Mouse (Mus musculus) midbrain, embryonic 10.5 days (tissue): ENCODE results near the gene Stxbp6. TPM values are rescaled to one million over a fixed set of nuclear protein-coding genes. Genes with fewer than 3 reads are reported as not detected.

Experiments used
- DNase-seq: peaks from one replicate; pipeline ENCODE4 v3.0.0-alpha.2; 2017; ENCODE audit warnings: low spot score
- H3K27ac ChIP-seq: fragments of 300-500 bp; sonication (generic); replicated peaks from 2 replicates; pipeline ENCODE4 v1.5.1; 2016; ENCODE audit warnings: mild to moderate bottlenecking
- H3K27me3 ChIP-seq: fragments of 300-500 bp; sonication (generic); 2 replicates; pipeline ENCODE4 v1.6.1; 2016; ENCODE audit warnings: low read depth, mild to moderate bottlenecking; ENCODE audit not compliant: poor library complexity, severe bottlenecking
- H3K36me3 ChIP-seq: fragments of 300-500 bp; sonication (generic); 2 replicates; pipeline ENCODE4 v1.6.1; 2016; ENCODE audit warnings: mild to moderate bottlenecking, moderate library complexity
- H3K4me1 ChIP-seq: fragments of 300-500 bp; sonication (generic); 2 replicates; pipeline ENCODE4 v1.6.1; 2016
- H3K4me3 ChIP-seq: fragments of 300-500 bp; sonication (generic); 2 replicates; pipeline ENCODE4 v1.5.1; 2016; ENCODE audit warnings: mild to moderate bottlenecking, moderate library complexity
- H3K9me3 ChIP-seq: fragments of 300-500 bp; sonication (generic); replicated peaks from 2 replicates; pipeline ENCODE4 v1.6.1; 2016; ENCODE audit warnings: mild to moderate bottlenecking
- WGBS: fragments of 180-500 bp; shearing (Covaris S2); methylation state at CpG from one replicate; pipeline ENCODE4 v1.1.7; 2016; 5-methylcytosine and 5-hydroxymethylcytosine counted together
- polyA plus RNA-seq: library from polyadenylated mRNA; unstranded; fragments of >200 nt; fragmentation: Nextera tagmentation; extraction: Ambion mirVana; gene quantifications from 2 replicates; pipeline ENCODE4 v1.2.1, GENCODE M21; 2016

Gene Stxbp6
- polyA plus RNA-seq, 1 experiment from 2014 or later: 24.6 TPM

DNA sequence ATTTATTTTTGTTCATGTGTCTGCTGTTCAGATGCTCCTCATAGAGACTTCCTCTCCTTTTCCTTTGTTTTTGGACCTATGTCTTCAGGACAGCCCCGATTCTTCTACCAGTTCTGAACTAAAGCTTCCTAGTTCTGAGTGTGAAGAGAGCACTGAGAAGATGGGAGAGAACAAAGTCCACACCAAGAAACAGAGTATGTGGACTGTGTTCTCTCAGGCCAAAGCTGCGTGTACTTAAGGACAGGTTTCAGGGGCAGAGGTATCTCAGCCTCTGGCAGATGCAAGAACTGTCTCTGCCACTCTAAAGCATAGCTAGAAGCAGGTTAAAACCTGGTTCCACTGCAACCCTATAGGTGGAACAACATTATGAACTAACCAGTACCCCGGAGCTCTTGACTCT lies 151.2 kb downstream of the Stxbp6 start:
- Histone ChIP-seq H3K4me3 (no peak overlapping the region), H3K36me3 (no peaks in the 10 kb centered on the region), H3K9me3 (no peaks in the 10 kb centered on the region), H3K27me3 (no peaks in the 10 kb centered on the region), H3K4me1 (peaks cover 9% of the 10 kb centered on the region), H3K27ac (no peak overlapping the region)
- 88% methylated on average over 3 of the region's 3 CpGs for WGBS
- DNase-seq: no peak

- Histone ChIP-seq H3K27me3 (no peaks in the 10 kb centered on the region), H3K4me3 (no peak overlapping the region), H3K4me1 (peaks cover 4% of the 10 kb centered on the region; the same call in 1 of the 2 replicates), H3K9me3 (no peaks in the 10 kb centered on the region), H3K36me3 (no peaks in the 10 kb centered on the region), H3K27ac (no peak overlapping the region)
- 83% methylated on average over 4 of the region's 4 CpGs for WGBS
- DNase-seq: no peak
Measured at GRCm38 (mm10) chr12:44922241-44922640, 152.3 kb downstream of the Stxbp6 start.

DNA sequence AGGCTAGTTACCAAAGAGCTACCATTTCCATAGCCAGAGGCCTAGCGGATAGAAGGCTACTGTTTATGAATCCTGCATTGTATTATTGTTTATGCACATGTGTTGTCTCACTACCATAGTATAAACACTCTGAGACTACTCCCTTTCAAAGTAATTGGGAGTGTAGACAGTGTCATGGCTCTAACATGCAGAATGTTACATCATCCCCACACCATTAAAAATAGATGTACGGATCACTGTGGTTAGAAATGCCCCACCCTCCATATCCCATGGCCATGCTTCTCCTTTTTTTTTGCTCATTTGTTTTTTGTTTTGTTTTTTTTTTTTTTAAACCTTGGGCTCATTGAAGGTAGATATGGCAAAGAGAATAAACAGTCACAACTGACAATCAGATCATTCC lies 154.9 kb downstream of the Stxbp6 start:
- WGBS: 97% methylated on average over 2 of the region's 2 CpGs
- Histone ChIP-seq H3K27me3 (no peaks in the 10 kb centered on the region), H3K36me3 (no peaks in the 10 kb centered on the region), H3K4me1 (no peaks in the 10 kb centered on the region), H3K9me3 (no peaks in the 10 kb centered on the region), H3K27ac (no peak overlapping the region), H3K4me3 (no peak overlapping the region)
- no peak for DNase-seq

DNA sequence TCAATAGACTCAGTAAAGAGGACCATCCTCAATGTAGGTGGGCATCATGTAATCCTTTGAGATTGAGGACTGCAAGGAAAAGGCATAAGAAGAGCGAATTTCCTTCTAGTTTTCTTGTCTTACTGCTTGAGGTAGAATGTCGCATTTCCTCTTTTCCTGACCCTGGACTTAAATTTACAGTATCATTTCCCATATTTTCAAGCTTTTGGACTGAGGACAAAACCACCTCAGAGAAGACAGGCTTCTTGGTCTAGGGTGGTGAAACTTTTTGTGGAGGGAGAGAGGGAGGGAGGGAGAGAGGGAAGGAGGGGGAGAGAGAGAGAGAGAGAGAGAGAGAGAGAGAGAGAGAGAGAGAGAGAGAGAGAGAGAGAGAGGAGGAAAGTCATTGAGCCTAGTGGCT lies 155.6 kb downstream of the Stxbp6 start:
- Histone ChIP-seq H3K4me1 (no peaks in the 10 kb centered on the region), H3K4me3 (no peak overlapping the region), H3K27me3 (no peaks in the 10 kb centered on the region), H3K9me3 (no peaks in the 10 kb centered on the region), H3K27ac (no peak overlapping the region), H3K36me3 (no peaks in the 10 kb centered on the region)
- 89% methylated on average over 2 of the region's 2 CpGs for WGBS
- DNase-seq: no peak

- no peak for DNase-seq
- H3K4me3 ChIP-seq: no peak overlapping the region
- no peaks in the 10 kb centered on the region for H3K27me3 ChIP-seq
- 82% methylated on average over 4 of the region's 4 CpGs for WGBS
- no peaks in the 10 kb centered on the region for H3K36me3 ChIP-seq
- no peaks in the 10 kb centered on the region for H3K4me1 ChIP-seq
- no peak overlapping the region for H3K27ac ChIP-seq
- no peaks in the 10 kb centered on the region for H3K9me3 ChIP-seq
Measured at GRCm38 (mm10) chr12:44913854-44914253, 160.7 kb downstream of the Stxbp6 start.

- 83% methylated on average over 3 of the region's 3 CpGs for WGBS
- Histone ChIP-seq H3K4me1 (no peaks in the 10 kb centered on the region), H3K27ac (no peak overlapping the region), H3K36me3 (no peaks in the 10 kb centered on the region), H3K9me3 (no peaks in the 10 kb centered on the region), H3K27me3 (no peaks in the 10 kb centered on the region), H3K4me3 (no peak overlapping the region)
- no peak for DNase-seq
Measured at GRCm38 (mm10) chr12:44908028-44908702, 166.3 kb downstream of the Stxbp6 start.

DNA sequence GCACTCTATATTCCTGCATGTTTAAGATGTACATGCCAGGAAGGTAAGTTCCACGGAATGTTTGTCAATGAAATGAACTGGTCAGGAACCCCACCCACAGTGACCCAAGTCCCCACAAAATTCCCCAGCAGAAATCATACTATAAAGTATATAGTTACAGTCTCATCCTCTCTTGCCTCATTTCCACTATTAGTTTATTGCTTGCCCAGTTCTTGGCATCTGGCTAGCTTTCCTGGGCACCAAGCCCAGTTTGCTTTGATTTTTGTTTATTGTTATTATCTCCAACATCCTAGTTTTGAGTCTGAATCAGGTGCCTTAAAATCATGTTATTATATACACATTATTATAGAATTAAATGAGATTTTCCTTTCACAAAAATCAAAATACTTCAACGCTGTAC lies 168.5 kb downstream of the Stxbp6 start:
- H3K27me3 ChIP-seq: no peaks in the 10 kb centered on the region
- H3K4me1 ChIP-seq: no peaks in the 10 kb centered on the region
- no peak for DNase-seq
- no peak overlapping the region for H3K4me3 ChIP-seq
- H3K36me3 ChIP-seq: 0 out of 2 replicates have a peak, but pooled peaks cover 2% of the 10 kb centered on the region
- H3K27ac ChIP-seq: no peak overlapping the region
- WGBS: 91% methylated on average over 2 of the region's 2 CpGs
- H3K9me3 ChIP-seq: no peaks in the 10 kb centered on the region

DNA sequence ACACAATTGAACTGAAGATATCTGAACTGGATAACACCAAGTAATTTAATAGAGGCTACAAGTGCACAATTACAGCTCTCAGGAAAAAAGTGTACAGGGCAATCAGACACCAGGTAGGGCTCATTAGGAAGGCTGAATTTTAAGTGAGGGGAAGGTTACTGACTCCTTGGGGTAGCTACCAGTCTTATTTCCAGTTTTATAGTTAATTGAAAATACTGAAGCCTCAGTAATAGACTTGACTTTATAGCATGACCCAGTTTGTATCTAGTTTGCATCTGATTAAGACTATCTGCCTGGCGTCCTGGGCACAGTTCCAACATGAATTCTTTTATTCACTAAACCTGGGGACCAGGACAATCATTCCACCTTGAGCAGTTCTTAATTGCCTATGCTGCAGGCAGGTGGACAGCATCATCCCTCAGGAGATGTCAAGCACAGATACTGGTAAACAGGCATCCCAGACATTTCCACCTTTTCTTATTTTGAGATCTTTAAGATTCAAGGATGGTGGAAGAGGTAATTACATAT lies 171.2 kb downstream of the Stxbp6 start:
- 88% methylated on average over 1 of the region's 1 CpGs for whole genome bisulfite sequencing
- Histone ChIP-seq H3K4me3 (no peak overlapping the region), H3K4me1 (no peaks in the 10 kb centered on the region), H3K36me3 (0 out of 2 replicates have a peak, but pooled peaks cover 3% of the 10 kb centered on the region), H3K27ac (no peak overlapping the region), H3K27me3 (no peaks in the 10 kb centered on the region), H3K9me3 (no peaks in the 10 kb centered on the region)
- DNase-seq: no peak

DNA sequence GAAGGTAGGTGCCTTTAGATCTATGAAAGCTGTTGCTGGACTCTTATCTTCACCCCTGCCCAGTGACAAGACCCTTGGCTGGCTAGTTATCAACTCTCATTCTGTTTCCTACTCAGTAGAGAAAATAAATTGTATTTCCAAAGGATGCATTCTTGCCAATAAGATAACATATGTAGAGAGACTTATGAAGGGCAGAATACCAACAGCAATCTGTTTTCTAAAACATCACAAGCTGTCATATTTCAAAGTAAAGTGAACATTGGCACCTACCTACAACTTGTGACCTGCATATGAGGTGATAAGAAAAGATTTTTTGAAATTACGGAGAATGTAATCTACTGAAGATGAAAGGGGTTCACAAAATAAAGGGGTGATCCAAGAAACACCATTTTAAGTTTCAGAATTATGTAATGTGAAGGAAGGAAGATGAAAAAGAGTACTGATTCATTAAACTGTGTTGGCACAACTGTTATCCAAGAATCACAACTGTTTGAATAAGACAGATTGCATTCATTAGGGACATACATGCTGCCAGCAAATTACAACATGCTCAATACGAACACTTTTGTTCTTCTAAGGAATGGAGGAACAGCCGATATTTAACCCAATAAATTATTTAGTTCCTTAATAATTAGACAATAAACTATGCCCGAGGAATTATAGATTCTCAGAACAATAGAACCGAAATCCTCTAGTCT lies 175.2 kb downstream of the Stxbp6 start:
- WGBS: 90% methylated on average over 5 of the region's 5 CpGs
- no peaks in the 10 kb centered on the region for H3K9me3 ChIP-seq
- no peak overlapping the region for H3K4me3 ChIP-seq
- H3K27ac ChIP-seq: no peak overlapping the region
- DNase-seq: no peak
- 0 out of 2 replicates have a peak, but pooled peaks cover 3% of the 10 kb centered on the region for H3K36me3 ChIP-seq
- no peaks in the 10 kb centered on the region for H3K4me1 ChIP-seq
- no peaks in the 10 kb centered on the region for H3K27me3 ChIP-seq

GRCm38 (mm10) chr12:44896460-44896859 lies 178.0 kb downstream of the Stxbp6 start:
- H3K27me3 ChIP-seq: no peaks in the 10 kb centered on the region
- no peaks in the 10 kb centered on the region for H3K9me3 ChIP-seq
- H3K27ac ChIP-seq: no peak overlapping the region
- no peaks in the 10 kb centered on the region for H3K4me1 ChIP-seq
- H3K4me3 ChIP-seq: no peak overlapping the region
- 0 out of 2 replicates have a peak, but pooled peaks cover 3% of the 10 kb centered on the region for H3K36me3 ChIP-seq
- WGBS: 83% methylated on average over 1 of the region's 1 CpGs
- DNase-seq: no peak

GRCm38 (mm10) chr12:44889677-44890393 lies 184.7 kb downstream of the Stxbp6 start:
- 94% methylated on average over 6 of the region's 6 CpGs for whole genome bisulfite sequencing
- no peaks in the 10 kb centered on the region for H3K27me3 ChIP-seq
- no peak overlapping the region for H3K27ac ChIP-seq
- no peak overlapping the region for H3K4me3 ChIP-seq
- no peaks in the 10 kb centered on the region for H3K4me1 ChIP-seq
- DNase-seq: no peak
- H3K36me3 ChIP-seq: no peaks in the 10 kb centered on the region
- H3K9me3 ChIP-seq: no peaks in the 10 kb centered on the region

- Histone ChIP-seq H3K27ac (no peak overlapping the region), H3K4me1 (no peaks in the 10 kb centered on the region), H3K4me3 (no peak overlapping the region), H3K9me3 (no peaks in the 10 kb centered on the region), H3K36me3 (no peaks in the 10 kb centered on the region), H3K27me3 (no peaks in the 10 kb centered on the region)
- 41% methylated on average over 3 of the region's 3 CpGs for WGBS
- no peak for DNase-seq
Measured at GRCm38 (mm10) chr12:44886826-44887225, 187.7 kb downstream of the Stxbp6 start.

DNA sequence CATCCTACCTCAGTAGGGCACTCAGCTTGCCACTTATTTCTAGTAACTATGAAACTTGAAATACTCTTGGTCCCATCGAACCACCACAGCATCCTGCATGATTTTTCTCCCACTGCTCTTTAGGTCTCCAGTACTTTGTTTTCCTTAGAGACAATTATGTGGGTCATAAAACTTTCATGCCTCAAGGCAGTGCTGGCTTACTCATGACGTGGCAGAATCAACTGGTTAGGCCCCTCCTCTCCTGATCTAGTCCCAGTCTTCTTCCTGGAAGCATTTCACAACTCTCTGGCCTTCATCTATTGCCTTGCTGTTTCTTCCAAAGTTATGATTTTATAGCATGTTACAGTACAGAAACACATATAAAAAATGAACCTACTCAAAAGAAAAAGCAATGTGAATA lies 201.8 kb downstream of the Stxbp6 start:
- Histone ChIP-seq H3K27me3 (no peaks in the 10 kb centered on the region), H3K9me3 (no peaks in the 10 kb centered on the region), H3K27ac (no peak overlapping the region), H3K36me3 (no peaks in the 10 kb centered on the region), H3K4me1 (no peaks in the 10 kb centered on the region), H3K4me3 (no peak overlapping the region)
- no peak for DNase-seq
- 85% methylated on average over 2 of the region's 2 CpGs for WGBS
